Mouse (Mus musculus) C2C12 (cell line): ENCODE results near the gene Pank1. TPM values are rescaled to one million over a fixed set of nuclear protein-coding genes. Genes with fewer than 3 reads are reported as not detected.

ENCODE experiments used
- H3K27me3 ChIP-seq: one replicate; pipeline ENCODE4 v1.6.1; 2011; ENCODE audit not compliant: control insufficient read depth, insufficient read depth, insufficient read length
- H3K36me3 ChIP-seq: one replicate; pipeline ENCODE4 v1.6.1; 2011; ENCODE audit not compliant: control insufficient read depth, insufficient read depth
- H3K4me3 ChIP-seq: one replicate; pipeline ENCODE4 v1.5.1; 2011; ENCODE audit warnings: mild to moderate bottlenecking, control low read depth; ENCODE audit not compliant: poor library complexity, insufficient read depth, severe bottlenecking
- H3K79me2 ChIP-seq: one replicate; pipeline ENCODE4 v1.6.1; 2011; ENCODE audit not compliant: control insufficient read depth, insufficient read depth
- H3K79me3 ChIP-seq: one replicate; pipeline ENCODE4 v1.6.1; 2011; ENCODE audit warnings: low read depth, control low read depth
- H3ac ChIP-seq: one replicate; pipeline ENCODE3; 2011; ENCODE audit warnings: low read depth; ENCODE audit not compliant: control insufficient read depth, insufficient read length
- CEBPB ChIP-seq: IDR thresholded peaks from one replicate; pipeline ENCODE4 v1.6.1; 2011; ENCODE audit warnings: low read depth, mild to moderate bottlenecking, control low read depth, moderate library complexity
- CTCF ChIP-seq: IDR thresholded peaks from one replicate; pipeline ENCODE4 v1.5.1; 2011; ENCODE audit not compliant: control insufficient read depth, insufficient read depth, insufficient read length
- FOSL1 ChIP-seq: IDR thresholded peaks from one replicate; pipeline ENCODE4 v1.8.0; 2011; ENCODE audit warnings: mild to moderate bottlenecking, low read length; ENCODE audit not compliant: poor library complexity, insufficient read depth, severe bottlenecking
- MAX ChIP-seq: IDR thresholded peaks from one replicate; pipeline ENCODE4 v1.6.1; 2011; ENCODE audit warnings: mild to moderate bottlenecking, control low read depth
- MYOD1 ChIP-seq: IDR thresholded peaks from one replicate; pipeline ENCODE4 v1.6.1; 2011; ENCODE audit warnings: low read depth; ENCODE audit not compliant: control insufficient read depth, insufficient read length
- MYOG ChIP-seq: IDR thresholded peaks from one replicate; pipeline ENCODE4 v1.6.1; 2011; ENCODE audit not compliant: control insufficient read depth, insufficient read length; ENCODE audit errors: extremely low read depth
- USF1 ChIP-seq: IDR thresholded peaks from one replicate; pipeline ENCODE4 v1.6.1; 2011; ENCODE audit warnings: low read depth, mild to moderate bottlenecking, control low read depth, moderate library complexity
- polyA plus RNA-seq: library from polyadenylated mRNA; unstranded; fragments of >200 nt; fragmentation: generic; extraction: Trizol; gene quantifications from one replicate; pipeline ENCODE4 v1.2.1, GENCODE M21; 2012; ENCODE audit warnings: missing spikeins

Pank1 gene
- polyA plus RNA-seq, 1 experiment, result 5.1 TPM

DNA sequence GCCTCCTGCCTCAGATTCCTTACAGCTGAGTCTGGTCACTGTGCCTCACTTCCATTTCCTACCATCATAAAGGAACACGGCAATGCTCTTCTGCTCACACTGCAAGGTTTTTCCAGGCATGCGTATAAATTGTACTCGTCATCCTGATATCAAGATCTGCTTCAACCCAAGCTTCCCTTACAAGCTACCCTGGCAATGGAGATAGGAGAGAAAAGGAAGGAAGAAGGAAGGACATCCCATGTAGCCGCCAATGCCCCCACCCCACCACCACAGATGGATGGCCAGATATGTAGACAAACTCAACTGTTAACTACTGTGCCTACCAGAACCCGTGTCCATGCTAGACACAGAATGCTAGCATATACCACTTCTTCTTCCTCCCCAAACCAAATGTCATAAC is 34.5 kb downstream of the Pank1 start:
- TF ChIP-seq MYOG (no peak), FOSL1 (no peak), MAX (no peak), CEBPB (no peak), USF1 (no peak), CTCF (no peak), MYOD1 (no peak)
- Histone ChIP-seq H3K79me3 (peaks cover 17% of the 10 kb centered on the region), H3K36me3 (no peaks in the 10 kb centered on the region), H3ac (no peak overlapping the region), H3K79me2 (peaks cover 51% of the 10 kb centered on the region), H3K4me3 (no peak overlapping the region), H3K27me3 (no peaks in the 10 kb centered on the region)

DNA sequence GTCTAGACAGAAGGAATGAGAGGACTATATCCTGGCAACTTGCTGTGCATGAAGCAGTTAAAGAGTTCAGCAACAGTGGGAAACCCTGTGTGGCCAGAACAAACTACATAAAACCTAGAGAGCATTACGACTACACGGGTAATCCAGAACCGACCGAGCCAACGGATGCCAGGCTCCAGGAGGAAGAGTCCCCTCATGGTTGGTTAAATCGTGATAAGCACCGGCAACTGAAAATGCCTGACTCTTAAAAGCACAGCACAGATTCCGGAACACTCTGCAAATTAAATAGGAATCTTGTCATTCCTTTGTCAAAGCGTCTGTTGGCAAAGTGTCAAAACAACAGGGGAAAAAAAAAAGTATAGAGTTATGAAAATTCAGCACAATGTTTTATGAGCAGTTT is 35.2 kb downstream of the Pank1 start:
- Histone ChIP-seq H3K79me2 (peaks cover 46% of the 10 kb centered on the region), H3K4me3 (no peak overlapping the region), H3ac (no peak overlapping the region), H3K79me3 (peaks cover 17% of the 10 kb centered on the region), H3K27me3 (no peaks in the 10 kb centered on the region), H3K36me3 (no peaks in the 10 kb centered on the region)
- TF ChIP-seq MAX, result no peak
- TF ChIP-seq CEBPB, result no peak
- no peak for TF ChIP-seq CTCF
- no peak for TF ChIP-seq MYOG
- no peak for TF ChIP-seq USF1

DNA sequence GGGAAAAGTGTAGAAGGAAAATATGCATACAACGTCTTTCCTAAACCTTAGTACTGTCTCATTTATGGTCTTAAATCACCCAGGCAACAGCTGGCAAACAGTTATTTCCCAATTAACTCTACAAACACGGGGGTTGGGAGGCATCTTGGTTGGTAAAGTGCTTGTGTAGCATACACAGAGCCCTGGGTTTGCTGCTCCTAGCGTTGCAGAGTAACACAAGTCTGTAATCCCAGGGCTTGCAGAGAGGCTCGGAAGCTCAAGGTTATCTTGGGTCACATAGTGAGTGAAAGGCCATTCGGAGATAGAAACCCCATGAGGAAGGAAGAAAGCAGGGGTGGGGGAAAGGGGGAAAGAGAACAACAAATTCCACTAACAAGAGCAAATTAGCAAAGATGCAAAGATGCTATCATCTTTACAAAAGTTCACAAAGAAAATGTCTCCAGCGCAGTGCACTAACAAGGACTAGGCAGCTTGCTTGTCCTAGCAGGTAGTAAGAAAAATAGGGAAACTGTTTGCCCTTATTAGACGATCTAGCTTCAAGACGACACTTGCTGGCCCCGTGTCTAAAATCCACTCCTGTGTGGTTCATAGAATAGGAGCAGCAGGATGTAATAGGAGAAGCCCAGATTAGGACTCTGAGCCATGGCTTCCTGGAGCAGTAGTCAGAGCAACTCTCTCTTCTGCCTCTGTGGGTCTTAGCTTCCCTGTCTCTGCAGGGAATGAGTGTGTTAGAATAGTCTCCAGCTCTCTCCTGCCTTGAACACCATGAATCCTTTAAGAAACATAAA is 37.3 kb downstream of the Pank1 start:
- no peaks in the 10 kb centered on the region for H3K27me3 ChIP-seq
- no peak overlapping the region for H3K4me3 ChIP-seq
- peaks cover 41% of the 10 kb centered on the region for H3K79me2 ChIP-seq
- H3K79me3 ChIP-seq, result peaks cover 16% of the 10 kb centered on the region
- TF ChIP-seq MYOG, result no peak
- no peak for TF ChIP-seq CEBPB
- no peak for TF ChIP-seq USF1
- no peak for TF ChIP-seq CTCF
- no peak for TF ChIP-seq FOSL1
- TF ChIP-seq MYOD1, result no peak
- no peak for TF ChIP-seq MAX
- no peaks in the 10 kb centered on the region for H3K36me3 ChIP-seq
- no peak overlapping the region for H3ac ChIP-seq

DNA sequence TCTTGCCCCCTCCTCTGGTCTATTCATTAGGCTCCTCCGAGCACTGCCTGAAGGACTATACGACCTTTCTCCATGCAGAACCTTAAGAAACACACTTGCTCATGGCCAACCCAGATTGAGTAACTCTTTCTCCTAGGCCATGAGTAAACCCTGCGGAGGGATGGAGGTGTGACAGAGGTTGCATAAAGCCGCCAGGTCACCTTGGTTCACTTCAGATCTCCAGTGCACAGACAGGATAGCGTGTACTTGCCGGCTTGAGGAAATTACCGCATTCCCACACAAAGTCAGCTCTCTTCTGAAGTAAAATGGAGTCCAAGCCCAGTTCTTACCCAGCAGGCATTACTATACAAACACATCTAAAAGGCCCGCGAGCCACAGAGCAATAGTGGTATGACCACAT is 40.6 kb downstream of the Pank1 start:
- H3K79me3 ChIP-seq, result peaks cover 4% of the 10 kb centered on the region
- no peaks in the 10 kb centered on the region for H3K36me3 ChIP-seq
- TF ChIP-seq MYOD1 (no peak), CEBPB (no peak), FOSL1 (no peak), MYOG (no peak), USF1 (no peak), MAX (no peak), CTCF (no peak)
- no peak overlapping the region for H3K4me3 ChIP-seq
- no peak overlapping the region for H3ac ChIP-seq
- H3K79me2 ChIP-seq, result peaks cover 14% of the 10 kb centered on the region
- no peaks in the 10 kb centered on the region for H3K27me3 ChIP-seq

DNA sequence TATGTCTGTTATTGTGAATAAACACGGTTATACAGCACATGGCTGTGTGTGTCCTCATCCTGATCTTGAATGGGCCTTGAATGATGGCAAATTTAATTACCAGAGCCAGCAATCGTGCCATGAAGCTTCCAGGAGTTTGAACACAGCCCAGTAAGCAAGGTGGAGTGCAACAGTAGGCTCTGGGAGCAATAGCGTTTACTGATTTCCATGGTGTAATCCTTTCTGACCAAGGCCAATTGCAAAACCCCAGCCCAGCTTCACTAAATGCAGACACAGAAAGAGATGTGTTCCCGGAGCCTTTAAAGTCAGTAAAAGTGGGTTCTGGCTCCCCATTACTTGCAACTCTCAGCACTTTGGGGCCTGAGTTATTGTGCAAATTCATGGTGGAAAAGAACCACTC is 47.6 kb downstream of the Pank1 start:
- Histone ChIP-seq H3K79me3 (no peaks in the 10 kb centered on the region), H3K27me3 (no peaks in the 10 kb centered on the region), H3K36me3 (no peaks in the 10 kb centered on the region), H3K79me2 (no peaks in the 10 kb centered on the region), H3K4me3 (no peak overlapping the region), H3ac (no peak overlapping the region)
- TF ChIP-seq FOSL1 (no peak), CTCF (no peak), MYOD1 (no peak), MAX (no peak)

DNA sequence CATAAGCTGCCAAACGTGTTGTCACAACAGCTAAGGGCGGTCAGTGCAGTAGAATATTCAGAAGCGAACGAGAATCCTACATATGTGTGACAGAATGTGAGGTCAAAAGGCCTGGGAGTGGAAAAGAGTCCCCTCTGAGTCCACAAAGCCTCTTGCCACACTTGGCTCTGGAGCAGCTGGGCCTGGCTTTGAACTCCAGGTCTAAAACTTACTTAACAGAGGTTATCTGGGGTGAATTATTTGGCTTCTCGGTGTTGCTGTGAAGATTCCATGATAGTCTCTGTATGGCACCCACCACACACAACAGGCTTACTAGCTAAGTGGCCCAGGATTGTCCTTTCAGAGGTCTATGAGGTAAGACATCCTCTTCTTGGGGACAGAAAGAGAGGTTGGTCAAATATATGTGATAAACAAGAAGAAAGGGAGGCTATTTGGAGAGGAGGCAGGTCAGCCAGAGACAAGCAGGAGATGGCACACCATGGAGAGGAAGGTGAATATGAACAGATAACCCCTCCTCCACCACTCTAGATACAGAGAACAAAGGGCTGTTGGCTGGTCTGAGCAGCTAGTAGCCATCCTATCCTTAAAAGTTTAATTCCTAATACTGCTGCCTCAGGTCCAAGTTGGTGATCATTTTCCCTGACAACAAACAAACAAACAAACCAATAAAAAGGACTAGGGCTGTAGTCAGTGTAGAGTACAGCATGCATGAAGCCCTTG is 51.2 kb downstream of the Pank1 start:
- Histone ChIP-seq H3K36me3 (no peaks in the 10 kb centered on the region), H3ac (no peak overlapping the region), H3K79me3 (no peaks in the 10 kb centered on the region), H3K27me3 (no peaks in the 10 kb centered on the region), H3K4me3 (no peak overlapping the region), H3K79me2 (no peaks in the 10 kb centered on the region)
- TF ChIP-seq MYOD1 (no peak), MYOG (no peak), MAX (no peak), FOSL1 (no peak), CEBPB (no peak)
